Mouse (Mus musculus) olfactory bulb, adult 2 months (tissue): ENCODE results near the gene Acsm5. TPM values are rescaled to one million over a fixed set of nuclear protein-coding genes. Genes with fewer than 3 reads are reported as not detected.

Experiments
- H3K27ac ChIP-seq: fragments of 200-500 bp; 2 replicates; pipeline ENCODE4 v1.5.1; 2012; ENCODE audit warnings: low read depth, low read length; ENCODE audit not compliant: insufficient read depth
- H3K4me1 ChIP-seq: fragments of 200-500 bp; 2 replicates; pipeline ENCODE4 v1.6.1; 2012; ENCODE audit warnings: low read length; ENCODE audit not compliant: control insufficient read depth, insufficient read depth
- H3K4me3 ChIP-seq: fragments of 200-500 bp; 2 replicates; pipeline ENCODE4 v1.5.1; 2012; ENCODE audit warnings: mild to moderate bottlenecking, low read depth, low read length, moderate library complexity; ENCODE audit not compliant: insufficient read depth
- CTCF ChIP-seq: fragments of 200-500 bp; IDR thresholded peaks from 2 replicates; pipeline ENCODE4 v1.5.1; 2012; ENCODE audit warnings: low read depth, mild to moderate bottlenecking, low read length, moderate library complexity; ENCODE audit not compliant: insufficient read depth
- POLR2A ChIP-seq: fragments of 200-500 bp; IDR thresholded peaks from 2 replicates; pipeline ENCODE4 v1.6.1; 2012; ENCODE audit warnings: mild to moderate bottlenecking, low read depth, low read length, moderate library complexity; ENCODE audit not compliant: insufficient read depth
- whole genome bisulfite sequencing: fragments of 180-500 bp; shearing (Covaris S2); methylation state at CpG from one replicate; pipeline ENCODE4 v1.1.7; 2018; 5-methylcytosine and 5-hydroxymethylcytosine counted together
- polyA plus RNA-seq: library from polyadenylated mRNA; stranded (reverse); fragments of >200 nt; gene quantifications from 2 replicates; pipeline ENCODE4 v1.2.4, GENCODE M21; 2012; ENCODE audit warnings: low replicate concordance; ENCODE audit not compliant: missing spikeins, insufficient read depth, insufficient read length

The Acsm5 gene
- polyA plus RNA-seq, 1 experiment = not detected

- H3K4me1 ChIP-seq = no peaks in the 10 kb centered on the region
- 82% methylated on average over 3 of the region's 3 CpGs for WGBS
- H3K27ac ChIP-seq = no peak overlapping the region
- no peak for TF ChIP-seq CTCF
- no peak for TF ChIP-seq POLR2A
- no peak overlapping the region for H3K4me3 ChIP-seq
Observed at GRCm38 (mm10) chr7:119594530-119595107, 75.4 kb downstream of the Acsm5 start.

Other genes with a start within 250 kb of the Acsm5 start
- not detected in 2 replicates for gene Gp2, start 60.2 kb upstream of the Acsm5 start, polyA plus RNA-seq
- gene Umod, start 40.2 kb upstream of the Acsm5 start, polyA plus RNA-seq = not detected in 2 replicates
- not detected in 2 replicates for gene Pdilt, start 4.0 kb downstream of the Acsm5 start, polyA plus RNA-seq
- gene Acsm2, start 34.9 kb downstream of the Acsm5 start, polyA plus RNA-seq = not detected in 2 replicates
- not detected in 2 replicates for gene Acsm1, start 87.6 kb downstream of the Acsm5 start, polyA plus RNA-seq
- not detected in 2 replicates for gene Acsm4, start 170.6 kb downstream of the Acsm5 start, polyA plus RNA-seq
- gene Thumpd1, start 201.3 kb downstream of the Acsm5 start, polyA plus RNA-seq = not detected in 2 replicates
- gene Acsm3, start 241.5 kb downstream of the Acsm5 start, polyA plus RNA-seq = not detected in 2 replicates